Mouse (Mus musculus) ES-Bruce4 (cell line): Measurements from ENCODE around the gene Tmem104.

ENCODE experiments used
- CTCF ChIP-seq: IDR thresholded peaks from one replicate; pipeline ENCODE4 v1.8.1; 2011; ENCODE audit warnings: low read depth, low read length
- EP300 ChIP-seq: IDR thresholded peaks from 2 replicates; pipeline ENCODE4 v1.6.1; 2011; ENCODE audit warnings: low read depth, low read length; ENCODE audit not compliant: insufficient read depth

DNA sequence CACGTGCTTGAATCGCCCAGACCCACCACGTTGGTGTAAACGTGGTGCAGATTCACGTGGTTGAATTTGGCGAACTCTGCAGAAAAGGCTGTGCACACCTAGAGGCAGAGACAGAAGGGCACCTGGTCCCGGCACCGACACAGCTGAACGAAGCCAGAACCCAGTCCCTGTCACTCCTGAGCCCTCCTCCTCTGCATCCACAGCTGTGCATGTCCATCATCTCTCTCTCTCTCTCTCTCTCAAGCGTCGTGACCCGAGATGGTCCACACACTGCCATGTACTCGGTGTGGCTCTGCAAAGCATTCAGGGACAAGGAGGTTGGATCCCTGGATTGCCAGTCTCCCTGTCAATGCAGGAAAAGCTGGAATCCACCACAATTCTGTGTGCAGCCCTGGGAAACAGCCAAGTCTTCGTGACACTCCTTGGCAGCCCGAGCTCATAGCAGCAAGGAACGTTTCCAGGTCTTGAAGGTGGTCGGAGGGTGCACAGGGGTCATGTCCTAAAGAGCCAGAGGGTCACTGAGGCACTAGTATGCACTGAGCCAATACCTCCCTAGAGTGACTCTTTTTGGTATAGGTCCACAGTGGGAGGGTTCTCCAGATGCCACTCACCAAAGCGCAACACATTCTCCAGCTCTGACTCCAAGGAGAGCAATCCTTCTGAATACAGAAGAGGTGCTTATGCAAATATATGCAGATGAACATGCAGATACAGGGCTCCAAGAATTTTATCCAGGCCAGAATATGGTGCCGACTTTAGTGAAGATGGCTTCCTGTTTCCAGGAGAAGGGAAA lies 99.1 kb downstream of the Tmem104 start:
- TF ChIP-seq CTCF (no peak), EP300 (no peak)
